23 mouse cellular contexts compared by ENCODE assay signal in genomic region chr2:153256604-153257003, GRCm38 (mm10). TPM values are rescaled to one million over a fixed set of nuclear protein-coding genes. Genes with fewer than 3 reads are reported as not detected.
DNase-seq lines count a peak whose midpoint lies in the region; ATAC-seq and TF ChIP-seq lines count a peak whose summit lies in the region.
"Had no signal": no experiment of that assay in that cellular context is flagged by ENCODE, and none has a peak within 500 bp of the region (broad histone marks: within the 10 kb centered on the region; RNA-seq: fewer than 3 reads in every experiment).

No protein-coding gene starts in this region.

- no peaks in the 10 kb centered on the region for H3K27me3 ChIP-seq in intestine, embryonic 16.5 days (replicated peaks; ENCODE audit: control insufficient read depth, insufficient read depth, low read length)
- H3K27me3 ChIP-seq in myocyte (ENCODE audit: control insufficient read depth, insufficient read depth, insufficient read length) = no peaks in the 10 kb centered on the region
- H3K27me3 ChIP-seq: CH12.LX; embryonic facial prominence, embryonic 12.5 days; forebrain, embryonic 13.5 days; forebrain, embryonic 15.5 days had no signal

- H3K9me3 ChIP-seq in intestine, embryonic 16.5 days (ENCODE audit: control insufficient read depth, low read length) = no peaks in the 10 kb centered on the region
- H3K9me3 ChIP-seq: embryonic facial prominence, embryonic 10.5 days; embryonic facial prominence, embryonic 12.5 days; forebrain, embryonic 13.5 days; forebrain, embryonic 15.5 days; G1E had no signal

- peaks cover 6% of the 10 kb centered on the region for H3K36me3 ChIP-seq in intestine, embryonic 16.5 days (ENCODE audit: control insufficient read depth, insufficient read depth, low read length)
- no peaks in the 10 kb centered on the region for H3K36me3 ChIP-seq in myocyte (ENCODE audit: control insufficient read depth, insufficient read depth)

- H3K4me3 ChIP-seq in gastrocnemius, adult 2 months = no peak overlapping the region
- no peak overlapping the region for H3K4me3 ChIP-seq in intestine, embryonic 16.5 days (ENCODE audit: low read length)
- no peak overlapping the region for H3K4me3 ChIP-seq in myocyte
- H3K4me3 ChIP-seq: embryonic facial prominence, embryonic 10.5 days; embryonic facial prominence, embryonic 12.5 days; forebrain, embryonic 13.5 days; forebrain, embryonic 15.5 days had no signal

- no peak overlapping the region for H3ac ChIP-seq in myocyte (ENCODE audit: control insufficient read depth, insufficient read length)

- no peak for TF ChIP-seq POLR2A in myocyte (IDR thresholded peaks at IDR 0.05; ENCODE audit: insufficient read length, low read depth)

- 65% methylated on average over 2 of the region's 2 CpGs for WGBS in intestine, embryonic 16.5 days

- H3K79me2 ChIP-seq in myocyte (ENCODE audit: control insufficient read depth, insufficient read depth) = no peaks in the 10 kb centered on the region

- ATAC-seq in intestine, embryonic 16.5 days = no peak
- ATAC-seq: CD4-positive, CD25-positive, alpha-beta regulatory T cell, adult 4 months; forebrain, embryonic 13.5 days; forebrain, embryonic 15.5 days had no signal

- no peak overlapping the region for H3K4me2 ChIP-seq in intestine, embryonic 16.5 days (ENCODE audit: low read depth, low read length)
- no peak overlapping the region for H3K4me2 ChIP-seq in myocyte (ENCODE audit: low read depth)
- H3K4me2 ChIP-seq: embryonic facial prominence, embryonic 12.5 days; forebrain, embryonic 13.5 days; forebrain, embryonic 15.5 days had no signal

- intact Hi-C loops in gastrocnemius, adult 2 months (cut with DNase I) = no loop called here

- no peak for DNase-seq in gastrocnemius, adult 2 months
- no peak for DNase-seq in gastrocnemius, postnatal 4 days (ENCODE audit: low spot score in 2 of 2)
- no peak for DNase-seq in cerebellum, adult 18-20 months
- no peak for DNase-seq in right cerebral cortex, postnatal 14 days
- no peak for DNase-seq in kidney, postnatal 25 days
- DNase-seq: adrenal gland, adult 2 months; adrenal gland, postnatal 10 days; adrenal gland, postnatal 25 days; B cell, adult 2 months; cerebellum, adult 11 months; cerebellum, adult 2 months; cerebellum, adult 9-10 months; cerebellum, postnatal 10 days; cerebellum, postnatal 25 days had no signal

- no peak overlapping the region for H3K9ac ChIP-seq in intestine, embryonic 16.5 days (ENCODE audit: low read depth, low read length)
- H3K9ac ChIP-seq: embryonic facial prominence, embryonic 12.5 days; forebrain, embryonic 13.5 days; forebrain, embryonic 15.5 days had no signal

- H3K27ac ChIP-seq in gastrocnemius, adult 2 months = peak overlapping the region; percentile 85
- H3K27ac ChIP-seq in intestine, embryonic 16.5 days (ENCODE audit: low read length) = peak overlapping the region; percentile 79; the same call in 1 of the 2 replicates
- H3K27ac ChIP-seq: embryonic facial prominence, embryonic 10.5 days; embryonic facial prominence, embryonic 12.5 days; forebrain, embryonic 13.5 days; forebrain, embryonic 15.5 days had no signal

- TF ChIP-seq CTCF in gastrocnemius, adult 2 months (IDR thresholded peaks at IDR 0.05) = no peak

- H3K4me1 ChIP-seq in intestine, embryonic 16.5 days (ENCODE audit: control insufficient read depth, insufficient read depth, low read length) = peaks cover 2% of the 10 kb centered on the region
- H3K4me1 ChIP-seq: embryonic facial prominence, embryonic 10.5 days; embryonic facial prominence, embryonic 12.5 days; forebrain, embryonic 13.5 days; forebrain, embryonic 15.5 days had no signal

TF ChIP-seq in myocyte, 11 proteins besides CTCF, POLR2A, EP300 and RAD21:
- TF ChIP-seq TCF3 (IDR thresholded peaks at IDR 0.05; ENCODE audit: insufficient read length, low read depth) = no peak
- TF ChIP-seq MYOD1 (IDR thresholded peaks at IDR 0.05; ENCODE audit: control insufficient read depth in 1 of 3, insufficient read length in 2 of 3, low read depth in 2 of 3) = peak in 2 of 3 experiments; percentile 40 to 80
TF ChIP-seq in myocyte: peak in this region for 1.

RNA-seq across cellular contexts. Expression of gene Pofut1, which starts 15.3 kb away (rescaled TPM):
- total RNA-seq in gastrocnemius, adult 2 months (2021) = 10 to 100 TPM in 1 of 2 experiments, 1 to 10 TPM in 1; 7.6 to 13.2 TPM
- total RNA-seq in gastrocnemius, postnatal 4 days (2021) = 10 to 100 TPM; 45.3 to 46.9 TPM
- polyA plus RNA-seq in intestine, embryonic 16.5 days (2015; fragmentation: Nextera tagmentation; extraction: Ambion mirVana) = 13.3 and 13.5 TPM in 2 replicates
- 12.2 TPM for polyA plus RNA-seq in myocyte (2012; fragmentation: generic; extraction: Trizol)

RNA-seq across cellular contexts. Expression of gene Plagl2, which starts 15.4 kb away (rescaled TPM):
- total RNA-seq in gastrocnemius, adult 2 months (2021) = 1 to 10 TPM; 2.5 to 2.8 TPM
- 10 to 100 TPM; 13.4 to 13.6 TPM for total RNA-seq in gastrocnemius, postnatal 4 days (2021)
- 53.5 and 67.5 TPM in 2 replicates for polyA plus RNA-seq in intestine, embryonic 16.5 days (2015; fragmentation: Nextera tagmentation; extraction: Ambion mirVana)
- 4.2 TPM for polyA plus RNA-seq in myocyte (2012; fragmentation: generic; extraction: Trizol)

RNA-seq across cellular contexts. Expression of gene Tspyl3, which starts 31.4 kb away (rescaled TPM):
- total RNA-seq in gastrocnemius, adult 2 months (2021) = under 1 TPM; 0.38 to 0.59 TPM
- total RNA-seq in gastrocnemius, postnatal 4 days (2021) = 1 to 10 TPM; 3.8 to 4.0 TPM
- polyA plus RNA-seq in intestine, embryonic 16.5 days (2015; fragmentation: Nextera tagmentation; extraction: Ambion mirVana) = 10.7 and 11.4 TPM in 2 replicates
- polyA plus RNA-seq in myocyte (2012; fragmentation: generic; extraction: Trizol) = 0.12 TPM

RNA-seq across cellular contexts. Expression of gene Kif3b, which starts 34.6 kb away (rescaled TPM):
- 1 to 10 TPM; 3.6 to 4.3 TPM for total RNA-seq in gastrocnemius, adult 2 months (2021)
- 1 to 10 TPM; 8.9 to 9.1 TPM for total RNA-seq in gastrocnemius, postnatal 4 days (2021)
- polyA plus RNA-seq in intestine, embryonic 16.5 days (2015; fragmentation: Nextera tagmentation; extraction: Ambion mirVana) = 8.2 and 8.3 TPM in 2 replicates
- 10.8 TPM for polyA plus RNA-seq in myocyte (2012; fragmentation: generic; extraction: Trizol)
